Mouse (Mus musculus): Measurements from ENCODE around the gene 1520401A03Rik.
A peak's percentile ranks its signal among the peaks of the same experiment; 100 is the strongest.

1520401A03Rik gene

DNA sequence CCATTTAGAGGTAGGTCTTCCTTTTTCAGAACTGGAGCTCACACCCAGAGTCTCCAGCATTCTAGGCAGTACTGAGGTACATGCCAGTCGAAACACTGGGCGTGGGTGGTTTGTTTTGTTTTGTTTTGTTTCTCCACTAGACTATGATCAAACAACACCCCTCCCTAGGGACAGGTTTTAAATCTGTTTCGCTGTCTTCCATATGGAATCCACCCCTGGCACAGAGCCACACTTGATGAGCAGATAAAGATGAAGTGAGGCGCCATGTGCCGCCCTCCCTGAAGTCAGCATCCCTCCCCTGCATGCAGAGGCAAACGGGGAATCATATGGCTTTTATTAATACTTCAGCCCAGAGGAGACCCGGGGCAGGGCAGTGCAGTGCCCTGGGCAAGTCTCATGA lies 17.8 kb downstream of the 1520401A03Rik start:
- DNase-seq (ENCODE audit: extremely low spot score, low spot score), result no peak

DNA sequence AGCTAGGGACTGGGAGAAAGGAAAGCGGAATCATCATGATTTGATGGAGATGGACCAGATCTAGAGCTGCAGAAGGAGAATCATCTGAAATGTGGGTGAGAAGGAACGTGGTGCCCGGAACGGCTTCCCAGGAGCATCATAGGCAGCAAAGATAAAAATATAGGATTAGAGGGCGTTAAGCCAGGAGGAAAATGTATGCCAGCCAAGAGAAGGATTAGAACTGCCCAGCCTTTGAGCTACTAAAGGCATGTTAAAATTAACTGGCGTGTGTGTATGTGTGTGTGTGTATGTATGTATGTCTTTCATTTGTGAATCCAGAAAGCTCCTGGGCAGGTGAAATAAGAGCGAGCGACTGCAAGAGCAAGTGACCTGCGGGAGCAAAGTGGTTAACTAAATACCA lies 19.3 kb downstream of the 1520401A03Rik start:
- no peak for DNase-seq (ENCODE audit: extremely low spot score, low spot score)

DNA sequence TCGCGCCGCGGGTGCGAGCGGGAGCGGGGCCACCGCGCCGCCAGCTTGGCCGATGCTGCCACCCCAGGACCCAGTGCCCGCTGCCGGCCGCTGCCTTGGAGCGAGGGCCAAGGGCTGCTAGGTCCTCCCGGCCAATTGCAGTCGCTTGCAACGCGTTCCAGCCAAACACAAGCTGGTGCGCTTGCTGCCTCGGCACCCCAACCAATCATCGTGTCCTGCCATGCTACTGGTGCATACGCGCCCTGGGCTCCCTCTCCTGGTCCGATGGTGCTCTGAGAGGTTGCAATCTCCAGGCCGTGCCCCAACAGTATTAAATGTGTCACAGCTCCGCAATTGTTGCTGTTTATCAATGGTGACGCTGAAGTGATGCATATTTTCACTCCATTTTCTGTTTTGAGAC lies 22.5 kb downstream of the 1520401A03Rik start:
- peak; percentile 84 for DNase-seq (ENCODE audit: extremely low spot score, low spot score)

DNA sequence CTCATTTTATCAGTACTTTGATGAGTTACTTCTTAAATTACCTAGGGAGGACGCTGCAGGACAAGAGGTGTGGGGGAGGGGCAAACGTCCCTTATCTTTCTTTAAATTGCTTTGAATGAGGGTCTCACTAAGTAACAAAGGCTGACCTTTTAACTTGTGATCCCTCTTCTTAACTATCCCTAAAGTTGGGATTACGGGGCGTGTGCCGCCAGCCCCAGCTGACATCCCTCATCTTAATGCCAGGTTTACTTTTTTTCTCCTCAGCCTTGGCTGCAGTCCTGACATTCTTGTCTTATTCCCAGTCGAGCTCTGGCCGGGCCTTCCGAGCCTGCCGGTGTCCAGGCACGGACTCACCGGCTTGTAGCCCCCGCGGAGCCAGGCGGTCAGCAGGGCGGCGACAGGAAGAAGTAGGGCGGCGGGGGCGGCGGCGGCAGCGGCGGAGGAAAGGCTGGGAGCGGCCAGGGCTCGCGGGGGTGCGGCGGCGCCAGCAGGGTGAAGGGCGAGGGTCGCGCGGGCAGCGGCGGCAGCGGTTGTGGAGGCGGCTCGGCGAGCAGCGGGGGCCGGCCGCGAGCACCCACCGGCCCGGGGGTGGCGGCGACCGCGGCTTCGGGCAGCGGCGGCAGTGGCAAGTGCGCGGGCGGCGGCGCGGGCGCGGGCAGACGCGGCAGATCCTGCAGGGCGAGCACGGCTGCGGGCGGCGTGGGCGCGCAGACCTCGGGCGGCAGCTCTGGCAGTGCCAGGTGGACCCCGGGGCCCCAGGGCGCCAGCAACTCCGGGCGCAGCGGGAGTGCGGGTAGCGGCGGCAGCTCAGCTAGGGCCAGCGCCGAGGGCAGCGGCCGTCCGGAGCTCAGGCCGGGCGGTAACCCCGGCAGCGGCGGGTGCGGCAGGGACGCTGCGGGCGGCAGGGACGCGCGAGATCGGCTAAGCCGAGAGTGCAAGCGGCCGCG lies 23.2 kb downstream of the 1520401A03Rik start:
- DNase-seq (ENCODE audit: extremely low spot score, low spot score), result peak; percentile 54

DNA sequence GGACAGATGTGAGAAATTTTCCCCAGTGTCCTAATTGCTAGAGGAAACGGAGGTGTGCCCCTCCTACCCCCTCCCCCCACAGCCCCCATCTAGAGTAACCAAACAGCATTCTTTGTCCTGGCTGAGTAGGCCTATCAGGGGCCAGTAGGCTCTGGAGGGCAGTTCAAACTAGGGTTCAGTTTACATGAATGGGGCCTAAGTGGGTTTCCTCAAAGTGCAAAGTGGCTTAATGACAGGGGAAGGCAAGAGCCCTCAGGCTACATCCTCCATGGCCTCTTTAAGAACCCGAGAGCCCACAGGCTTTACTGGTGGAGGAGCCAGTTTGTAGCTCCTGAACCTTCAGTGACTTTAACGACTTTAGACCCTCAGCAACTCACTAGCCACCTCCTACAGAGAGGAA lies 26.8 kb downstream of the 1520401A03Rik start:
- no peak for DNase-seq (ENCODE audit: extremely low spot score, low spot score)

DNA sequence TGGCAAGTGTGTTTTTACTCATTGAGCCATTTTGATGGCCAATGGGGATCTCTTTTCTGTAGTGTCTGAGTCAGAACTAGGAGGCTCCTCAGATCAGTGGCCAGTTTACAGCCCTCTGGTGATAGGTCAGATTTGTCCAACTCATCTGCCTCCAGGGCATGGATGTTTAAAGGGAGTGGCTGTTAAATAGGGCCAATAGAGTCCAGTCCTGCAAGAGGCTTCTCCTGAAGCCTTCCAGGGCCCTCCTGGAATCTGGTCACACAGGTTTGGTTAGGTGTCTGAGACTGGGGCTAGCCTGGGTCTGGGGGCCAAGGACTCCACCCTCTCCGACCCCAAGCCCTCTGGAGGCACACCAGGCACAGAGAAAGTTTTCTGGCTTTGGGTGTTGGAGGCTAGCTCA lies 28.1 kb downstream of the 1520401A03Rik start:
- no peak for DNase-seq (ENCODE audit: extremely low spot score, low spot score)

DNA sequence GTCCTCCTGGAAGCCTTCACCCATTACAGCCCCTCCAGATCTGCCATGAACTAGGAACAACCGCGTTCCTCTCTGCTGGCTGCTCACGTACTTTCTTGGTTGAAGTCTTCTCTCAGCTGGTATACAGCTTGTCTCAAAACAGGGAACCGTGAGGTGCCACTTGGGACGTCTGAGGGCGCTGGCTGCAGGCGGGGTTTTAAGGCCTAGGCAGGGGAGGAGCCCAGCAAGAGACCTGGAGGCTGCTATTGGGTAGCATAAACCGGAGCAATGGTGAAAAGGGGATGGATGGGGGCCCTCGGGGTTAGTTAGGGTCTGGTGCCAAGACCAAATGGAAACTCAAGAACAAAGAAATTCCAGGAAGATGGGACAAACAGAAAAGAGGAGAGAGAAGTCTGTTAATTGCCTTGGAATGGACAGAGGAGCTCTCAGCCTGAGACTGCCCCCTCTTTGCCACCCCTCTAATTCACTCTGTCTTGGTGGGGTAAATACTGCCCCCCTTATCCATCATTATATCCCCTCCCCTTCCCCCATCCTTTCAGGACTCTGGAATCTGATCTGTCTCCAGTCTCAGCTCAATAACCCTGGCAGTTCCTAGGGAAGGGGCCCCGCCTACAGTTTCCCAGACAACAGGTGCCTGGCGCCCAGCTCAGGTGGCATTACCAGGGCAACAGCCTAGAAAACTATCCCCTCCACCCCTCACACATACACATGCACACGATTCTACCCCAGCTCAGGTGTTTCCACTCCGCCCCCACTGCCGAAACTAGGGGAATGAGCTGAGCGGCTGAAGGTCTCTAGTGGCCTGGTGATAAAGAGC lies 38.5 kb downstream of the 1520401A03Rik start, which contains the start of gene Cldn9:
Gene Cldn9 (minus strand): TSS at position 171 of the 817 bp plus-strand sequence.
- no peak for DNase-seq (ENCODE audit: extremely low spot score, low spot score)

DNA sequence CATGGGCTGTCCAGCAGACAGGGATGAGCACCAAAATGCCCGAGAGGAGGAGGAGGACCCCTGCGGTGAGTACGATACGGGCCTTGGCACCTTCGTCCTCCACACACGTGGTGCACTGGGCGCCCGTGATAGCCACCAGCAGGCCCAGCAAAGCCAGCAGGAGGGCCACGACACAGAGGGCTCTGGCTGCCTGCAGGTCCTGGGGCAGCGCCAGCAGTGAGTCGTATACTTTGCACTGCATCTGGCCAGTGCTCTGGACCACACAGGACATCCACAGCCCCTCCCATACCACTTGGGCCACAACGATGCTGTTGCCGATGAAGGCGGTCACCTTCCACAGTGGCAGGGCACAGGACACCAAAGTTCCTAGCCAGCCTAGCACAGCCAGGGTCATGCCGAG lies 39.4 kb downstream of the 1520401A03Rik start:
- no peak for DNase-seq (ENCODE audit: extremely low spot score, low spot score)

DNA sequence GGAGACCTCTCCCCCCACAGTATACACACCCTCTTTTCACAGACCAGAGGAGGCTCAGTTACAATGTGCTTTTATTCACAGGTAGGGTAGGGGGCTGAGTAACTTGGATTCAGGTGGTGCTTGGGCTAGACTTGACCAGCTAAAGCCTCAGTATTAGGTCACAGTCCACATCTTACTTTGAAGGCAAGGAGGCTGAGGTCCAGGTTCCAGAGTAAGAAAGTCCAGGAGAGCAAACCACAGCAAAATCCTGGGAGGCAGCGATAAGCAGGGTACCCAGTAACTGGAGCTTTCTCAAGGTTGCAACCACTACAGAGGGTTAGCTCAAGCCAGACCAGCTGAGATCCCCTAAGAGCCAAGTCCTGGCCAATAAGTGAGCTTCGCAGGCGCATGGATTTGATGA lies 40.1 kb downstream of the 1520401A03Rik start:
- DNase-seq (ENCODE audit: extremely low spot score, low spot score), result no peak

DNA sequence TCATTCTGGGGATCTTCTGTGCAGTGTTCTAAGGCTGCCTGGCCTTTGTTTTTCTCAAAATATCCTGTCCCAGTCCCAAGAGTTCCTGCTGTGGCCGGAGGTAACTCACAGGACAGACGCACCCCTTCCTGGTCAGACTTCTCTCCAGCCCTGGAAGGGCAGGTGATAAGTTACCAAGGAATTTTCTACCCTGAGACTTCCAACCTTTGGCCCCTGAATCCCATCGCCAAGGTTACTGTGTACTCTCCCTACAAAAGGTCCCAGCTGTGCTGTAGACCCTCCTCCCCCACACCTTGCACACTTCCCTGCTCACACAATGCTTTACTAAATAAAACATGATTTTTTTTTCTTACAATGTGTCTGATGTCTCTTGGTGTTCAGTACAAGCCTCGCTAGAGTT lies 40.5 kb downstream of the 1520401A03Rik start:
- no peak for DNase-seq (ENCODE audit: extremely low spot score, low spot score)

DNA sequence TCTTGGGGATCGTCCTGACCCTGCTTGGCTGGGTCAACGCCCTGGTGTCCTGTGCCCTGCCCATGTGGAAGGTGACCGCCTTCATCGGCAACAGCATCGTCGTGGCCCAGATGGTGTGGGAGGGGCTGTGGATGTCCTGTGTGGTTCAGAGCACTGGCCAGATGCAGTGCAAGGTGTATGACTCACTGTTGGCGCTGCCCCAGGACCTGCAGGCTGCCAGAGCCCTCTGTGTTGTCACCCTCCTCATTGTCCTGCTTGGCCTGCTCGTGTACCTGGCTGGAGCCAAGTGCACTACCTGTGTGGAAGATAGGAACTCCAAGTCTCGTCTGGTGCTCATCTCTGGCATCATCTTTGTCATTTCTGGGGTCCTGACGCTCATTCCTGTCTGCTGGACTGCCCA lies 41.5 kb downstream of the 1520401A03Rik start:
- DNase-seq (ENCODE audit: extremely low spot score, low spot score), result no peak

DNA sequence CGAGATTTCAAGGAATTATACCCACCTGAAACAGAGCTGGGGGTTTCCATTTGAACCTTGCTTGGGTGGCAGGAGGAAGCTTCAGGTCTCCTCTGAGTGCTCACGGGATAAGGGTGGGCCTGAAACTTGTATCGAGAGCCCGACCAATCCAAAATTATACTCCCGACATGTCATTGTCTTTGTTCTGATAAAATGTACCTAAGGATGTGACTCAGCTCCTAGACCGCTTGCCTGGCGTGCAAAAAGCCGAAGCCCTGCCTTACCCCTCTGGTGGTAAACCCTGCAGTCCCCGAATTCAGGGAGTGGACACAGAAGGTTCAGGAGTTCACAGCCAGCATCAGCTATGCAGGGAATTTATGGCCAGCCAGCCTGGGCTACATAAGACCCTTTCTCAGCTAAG lies 42.2 kb downstream of the 1520401A03Rik start:
- no peak for DNase-seq (ENCODE audit: extremely low spot score, low spot score)

DNA sequence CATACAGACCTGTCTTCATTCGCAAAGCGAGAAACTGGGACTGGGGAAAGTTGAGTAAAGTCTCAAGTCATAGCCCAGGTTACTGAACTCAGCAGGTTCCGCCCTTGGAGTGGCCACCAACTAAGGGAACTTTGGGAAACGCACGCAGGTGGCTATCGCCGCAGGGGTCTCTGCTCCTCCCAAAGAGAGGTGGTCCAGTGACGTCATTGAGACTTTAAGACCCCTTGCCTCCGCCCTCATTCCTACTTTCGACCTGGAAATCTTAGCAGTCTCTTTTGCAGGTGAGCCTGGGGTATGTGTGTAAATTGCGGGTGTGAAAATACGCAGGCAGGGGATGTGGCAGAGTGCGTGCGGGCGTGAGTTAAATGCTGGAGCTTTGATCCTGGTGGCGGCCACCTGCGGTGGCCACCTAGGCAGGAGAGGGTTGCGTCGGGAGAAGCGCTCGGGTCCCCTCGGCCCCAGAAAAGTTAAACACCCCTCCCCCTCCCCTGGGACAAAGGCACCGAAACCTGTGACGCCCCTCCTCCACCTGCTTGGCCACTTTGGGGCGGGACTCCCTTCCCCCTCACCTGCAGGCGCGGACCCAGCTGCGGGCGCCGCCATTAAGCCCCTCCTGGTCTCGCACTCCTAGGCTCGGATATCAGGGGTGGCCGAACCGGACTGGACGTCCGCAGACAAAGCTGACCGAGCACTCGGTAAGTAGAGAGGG lies 43.3 kb downstream of the 1520401A03Rik start, which contains the start of gene Cldn6:
Gene Cldn6 (plus strand): TSS at position 123 of the 709 bp plus-strand sequence.
- DNase-seq (ENCODE audit: extremely low spot score, low spot score), result no peak

DNA sequence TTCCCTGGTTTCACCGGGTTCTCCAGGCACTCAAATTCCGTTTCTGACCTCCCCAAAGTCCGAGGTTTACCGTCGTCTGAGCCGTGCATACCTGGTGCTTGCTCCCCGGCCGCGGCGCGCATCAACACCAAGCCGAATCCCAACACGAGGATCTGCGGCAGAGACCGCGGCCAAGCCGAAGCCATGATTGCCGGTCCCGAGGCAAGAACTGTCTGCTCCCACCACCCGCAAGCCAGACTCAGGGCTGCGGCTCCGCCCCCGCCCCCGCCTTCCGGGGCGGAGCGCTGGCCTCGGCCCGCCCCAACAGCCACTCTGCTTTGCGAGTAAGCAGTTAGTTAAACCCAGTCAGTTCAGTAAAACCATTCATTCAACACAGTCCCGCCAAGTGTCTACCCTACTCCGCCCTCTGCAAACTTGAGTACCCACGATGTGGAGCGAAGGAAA lies 45.3 kb downstream of the 1520401A03Rik start, which contains the start of gene Tnfrsf12a:
Gene Tnfrsf12a (minus strand): TSS at position 233 of the 444 bp plus-strand sequence.
- DNase-seq (ENCODE audit: extremely low spot score, low spot score), result peak; percentile 84

DNA sequence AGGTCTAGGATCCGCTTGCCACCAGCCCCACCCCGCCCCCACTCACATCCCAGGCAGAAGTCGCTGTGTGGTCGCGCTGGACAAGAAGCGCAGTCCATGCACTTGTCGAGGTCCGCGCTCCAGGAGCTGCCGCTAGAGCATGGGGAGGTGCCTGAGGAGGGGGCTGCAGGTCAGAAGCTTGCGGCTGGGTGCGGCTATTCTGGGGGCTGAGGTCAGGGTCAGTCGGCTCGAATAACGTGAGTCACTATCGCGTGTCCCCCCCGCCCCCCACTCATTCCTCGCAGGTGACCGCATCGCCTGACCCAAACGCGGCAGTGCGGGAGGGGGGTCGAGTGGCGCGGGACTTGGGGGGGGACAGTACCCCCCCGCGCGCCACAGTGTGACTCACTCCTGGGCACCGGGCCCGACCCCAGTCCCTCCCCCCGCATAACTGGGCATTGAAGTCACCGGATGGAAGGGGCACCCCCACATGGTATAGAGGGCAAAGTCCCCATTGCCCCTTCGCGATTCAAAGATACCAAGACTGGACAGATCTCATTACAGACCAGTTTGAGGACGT lies 46.0 kb downstream of the 1520401A03Rik start:
- DNase-seq (ENCODE audit: extremely low spot score, low spot score), result no peak

DNA sequence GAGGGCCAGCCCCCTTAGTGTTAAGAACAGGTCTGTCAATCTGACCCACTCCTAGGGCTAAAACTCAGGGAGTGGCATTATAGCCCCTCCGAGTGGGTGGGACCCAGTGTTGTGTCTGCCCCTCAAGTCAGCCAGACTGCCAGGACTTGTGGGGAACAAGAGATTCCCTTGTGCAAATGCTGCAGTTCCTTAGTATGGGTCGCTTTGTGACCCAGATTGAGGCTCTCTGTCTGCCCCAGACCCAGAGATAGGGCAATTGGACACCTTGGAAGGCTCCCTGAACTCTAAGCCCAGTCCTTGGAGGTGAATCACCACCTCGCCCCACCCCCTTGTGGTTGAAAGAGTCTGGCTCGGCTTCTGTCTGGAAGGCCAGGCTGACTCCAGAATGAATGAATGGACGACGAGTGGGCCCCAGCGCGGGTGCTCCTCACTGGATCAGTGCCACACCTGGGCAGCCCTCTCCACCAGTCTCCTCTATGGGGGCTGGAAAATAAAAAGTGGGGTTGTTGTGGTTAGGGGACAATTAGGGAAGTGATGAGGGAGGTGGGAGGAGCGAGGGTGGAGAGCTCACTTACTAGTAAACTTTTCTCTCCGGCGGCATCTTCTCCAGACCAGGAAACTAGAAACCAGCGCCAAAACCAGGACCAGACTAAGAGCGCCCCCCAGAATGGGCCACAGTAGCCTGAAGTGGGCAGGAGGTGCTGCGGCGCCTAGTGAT lies 46.9 kb downstream of the 1520401A03Rik start:
- no peak for DNase-seq (ENCODE audit: extremely low spot score, low spot score)

DNA sequence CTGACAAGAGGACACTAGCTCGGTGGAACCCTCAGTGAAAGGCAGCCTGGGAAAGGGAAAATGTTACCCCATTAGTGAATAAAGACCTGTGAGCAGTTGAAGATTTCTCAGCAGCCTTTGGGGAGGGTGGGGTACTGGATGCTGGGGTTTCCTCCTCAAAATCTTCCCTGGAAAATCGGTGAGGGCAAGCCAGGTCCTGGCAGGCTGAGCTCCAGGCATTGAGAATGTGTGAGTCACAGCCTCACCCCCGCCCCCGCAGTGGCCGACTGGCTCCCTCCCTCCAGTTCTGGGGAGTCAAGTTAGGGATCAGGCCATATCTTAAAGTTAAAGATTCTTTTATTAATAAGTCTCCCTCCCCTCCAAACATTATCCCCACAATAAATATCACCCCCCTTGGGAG lies 47.5 kb downstream of the 1520401A03Rik start:
- DNase-seq (ENCODE audit: extremely low spot score, low spot score), result no peak

DNA sequence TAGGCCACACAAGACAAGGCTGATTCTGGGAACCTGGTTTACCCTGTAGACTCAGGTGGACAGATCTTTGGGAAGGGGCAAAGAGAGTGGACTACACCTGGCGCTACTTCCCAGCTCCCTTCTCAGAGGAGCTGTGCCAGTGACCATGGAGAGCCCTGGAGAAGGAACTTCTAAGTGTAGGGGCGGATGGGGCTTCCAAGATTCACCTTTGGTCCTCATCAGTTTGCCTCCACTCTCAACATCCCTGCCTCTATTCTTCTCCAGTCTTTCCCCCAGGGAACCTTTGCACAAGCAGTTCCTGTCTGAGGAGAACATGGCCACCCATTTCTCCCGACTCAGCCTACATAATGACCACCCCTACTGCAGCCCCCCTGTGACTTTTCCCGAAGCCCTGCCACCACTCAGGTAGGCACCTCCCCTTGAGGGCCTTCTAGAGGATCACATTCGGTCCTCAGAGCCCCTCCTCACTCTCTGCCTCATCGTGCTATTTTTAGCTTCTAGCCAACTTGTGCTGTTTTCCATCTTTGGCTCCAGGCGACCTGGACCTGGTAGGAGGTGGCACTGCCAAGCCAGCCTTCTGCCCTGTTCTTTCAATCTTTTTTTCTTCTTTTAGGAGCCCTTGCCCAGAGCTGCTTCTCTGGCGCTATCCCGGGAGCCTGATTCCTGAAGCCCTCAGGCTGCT lies 48.2 kb downstream of the 1520401A03Rik start:
- no peak for DNase-seq (ENCODE audit: extremely low spot score, low spot score)

DNA sequence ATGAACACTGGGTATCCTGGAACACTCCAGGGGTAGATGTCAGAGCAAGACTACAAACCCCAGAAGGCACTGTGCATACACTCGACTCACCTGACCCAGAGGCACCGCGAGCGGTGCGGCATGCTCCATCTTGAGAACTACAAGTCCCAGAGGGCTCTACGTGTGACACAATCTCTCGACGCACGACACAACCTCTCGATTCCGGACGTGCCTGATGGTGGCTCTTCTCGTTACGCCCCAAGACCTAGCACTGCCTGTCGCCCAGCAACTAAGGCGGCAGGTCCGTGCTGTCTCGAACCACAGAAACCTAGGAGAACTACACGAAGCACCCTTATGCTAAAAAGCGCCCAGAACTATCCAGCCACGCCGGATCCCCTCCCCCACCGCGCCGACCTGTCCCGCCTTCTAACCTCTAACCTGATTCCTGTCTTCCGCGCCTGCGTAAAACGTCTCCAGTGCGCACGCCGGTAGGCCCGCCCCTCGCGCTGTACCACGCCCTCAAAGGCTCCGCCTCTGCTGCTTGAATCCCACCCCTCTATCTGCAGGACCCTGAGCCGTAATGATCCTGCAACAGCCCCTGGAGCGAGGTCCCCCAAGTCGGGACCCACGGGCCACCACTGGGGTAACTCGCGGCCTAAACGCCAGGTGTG lies 49.0 kb downstream of the 1520401A03Rik start, which contains the start of the genes Hcfc1r1 and Thoc6:
Gene Hcfc1r1 (plus strand): TSS at position 173 of the 650 bp plus-strand sequence.
Gene Thoc6 (minus strand): TSS at position 459 of the 650 bp plus-strand sequence.
- DNase-seq (ENCODE audit: extremely low spot score, low spot score), result peak; percentile 92
